Mouse (Mus musculus) liver, embryonic 11.5 days (tissue): Measurements from ENCODE around the gene Jmjd1c. TPM values are rescaled to one million over a fixed set of nuclear protein-coding genes. Genes with fewer than 3 reads are reported as not detected.

Experiments
- ATAC-seq: fragments of 200-750 bp; cut with Nextera tagmentation; replicated peaks from 2 replicates; pipeline ENCODE4 v1.8.0; 2017; ENCODE audit warnings: moderate number of reproducible peaks, mild to moderate bottlenecking, moderate TSS enrichment, moderate library complexity; ENCODE audit not compliant: low FRiP score
- DNase-seq: peaks from one replicate; pipeline ENCODE4 v3.0.0-alpha.2; 2017; ENCODE audit warnings: low spot score
- H3K27ac ChIP-seq: fragments of 300-500 bp; sonication (generic); 2 replicates; pipeline ENCODE4 v1.5.1; 2014; ENCODE audit warnings: mild to moderate bottlenecking, low read depth, low read length, control low read depth
- H3K27me3 ChIP-seq: fragments of 300-500 bp; sonication (generic); replicated peaks from 2 replicates; pipeline ENCODE4 v1.6.1; 2014; ENCODE audit warnings: low read length, mixed read lengths; ENCODE audit not compliant: control insufficient read depth, insufficient read depth
- H3K36me3 ChIP-seq: fragments of 300-500 bp; sonication (generic); 2 replicates; pipeline ENCODE4 v1.6.1; 2014; ENCODE audit warnings: mild to moderate bottlenecking, low read length, moderate library complexity, mixed read lengths; ENCODE audit not compliant: control insufficient read depth, insufficient read depth
- H3K4me1 ChIP-seq: fragments of 300-500 bp; sonication (generic); replicated peaks from 2 replicates; pipeline ENCODE4 v1.6.1; 2014; ENCODE audit warnings: low read length, mixed read lengths; ENCODE audit not compliant: control insufficient read depth, insufficient read depth
- H3K4me2 ChIP-seq: fragments of 300-500 bp; sonication (generic); 2 replicates; pipeline ENCODE4 v1.6.1; 2014; ENCODE audit warnings: mild to moderate bottlenecking, control low read depth, moderate library complexity
- H3K4me3 ChIP-seq: fragments of 300-500 bp; sonication (generic); 2 replicates; pipeline ENCODE4 v1.5.1; 2014; ENCODE audit warnings: low read depth, low read length, control low read depth
- H3K9ac ChIP-seq: fragments of 300-500 bp; sonication (generic); 2 replicates; pipeline ENCODE4 v1.6.1; 2014; ENCODE audit warnings: low read depth, low read length, control low read depth
- H3K9me3 ChIP-seq: fragments of 300-500 bp; sonication (generic); 2 replicates; pipeline ENCODE4 v1.6.1; 2016; ENCODE audit warnings: low read length, inconsistent platforms, mixed read lengths; ENCODE audit not compliant: control insufficient read depth
- WGBS: fragments of 180-500 bp; shearing (Covaris S2); extraction: QIAGEN DNeasy Blood & Tissue Kit; methylation state at CpG from one replicate; pipeline ENCODE4 v1.1.7; 2014; 5-methylcytosine and 5-hydroxymethylcytosine counted together
- polyA plus RNA-seq: library from polyadenylated mRNA; unstranded; fragments of >200 nt; fragmentation: Nextera tagmentation; extraction: Ambion mirVana; gene quantifications from 2 replicates; pipeline ENCODE4 v1.2.1, GENCODE M21; 2014

Jmjd1c gene
- polyA plus RNA-seq, 1 experiment from 2014 or later = 31.6 TPM

GRCm38 (mm10) chr10:67284761-67285175, 188.8 kb downstream of the Jmjd1c start:
- DNase-seq (peak; percentile 62), ATAC-seq (peak; percentile 61)
- Histone ChIP-seq H3K27me3 (no peaks in the 10 kb centered on the region), H3K9me3 (no peaks in the 10 kb centered on the region), H3K4me1 (peaks cover 26% of the 10 kb centered on the region), H3K9ac (peak overlapping the region; percentile 77), H3K27ac (peak overlapping the region; percentile 35; the same call in 1 of the 2 replicates), H3K36me3 (no peaks in the 10 kb centered on the region), H3K4me2 (peak overlapping the region; percentile 95), H3K4me3 (peak overlapping the region; percentile 83)
- under 1% methylated on average over 37 of the region's 41 CpGs for WGBS

GRCm38 (mm10) chr10:67285176-67285814, 189.4 kb downstream of the Jmjd1c start, which contains the start of gene Nrbf2:
Nrbf2 (minus strand) TSS chr10:67285305.
- WGBS = 3% methylated on average over 51 of the region's 52 CpGs
- no peaks in the 10 kb centered on the region for H3K9me3 ChIP-seq
- H3K27ac ChIP-seq = peak within 1 kb of the TSS; percentile 70
- no peaks in the 10 kb centered on the region for H3K27me3 ChIP-seq
- H3K4me3 ChIP-seq = peak within 1 kb of the TSS; percentile 83
- H3K9ac ChIP-seq = peak within 1 kb of the TSS; percentile 77
- peak within 1 kb of the TSS; percentile 95 for H3K4me2 ChIP-seq
- H3K4me1 ChIP-seq = peaks cover 26% of the 10 kb centered on the region
- ATAC-seq (peak; percentile 92), DNase-seq (peak; percentile 89)
- H3K36me3 ChIP-seq = no peaks in the 10 kb centered on the region

DNA sequence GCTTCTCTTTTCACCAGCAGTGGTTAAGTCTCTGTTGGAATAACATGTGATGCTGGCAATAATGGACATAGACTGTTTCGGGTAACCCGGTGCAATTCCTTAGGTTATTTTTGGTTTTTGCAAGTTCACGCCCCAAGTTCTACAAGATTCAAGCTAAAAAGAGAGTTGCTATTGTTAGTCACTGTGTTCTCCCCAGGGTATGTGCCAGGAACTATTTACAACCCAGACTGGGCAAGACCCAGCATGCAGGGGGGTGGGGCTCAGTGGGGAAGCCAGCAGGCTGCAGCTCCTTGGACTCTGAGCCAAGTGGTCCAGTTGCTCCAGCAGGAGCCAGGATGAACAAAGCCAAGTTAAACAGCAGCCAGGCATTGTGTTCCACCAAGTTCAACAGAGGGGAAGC, 192.0 kb downstream of the Jmjd1c start:
- 86% methylated on average over 3 of the region's 3 CpGs for WGBS
- H3K4me1 ChIP-seq = peaks cover 17% of the 10 kb centered on the region
- no peak overlapping the region for H3K4me2 ChIP-seq
- H3K27ac ChIP-seq = no peak overlapping the region
- no peak for ATAC-seq
- DNase-seq = no peak
- no peaks in the 10 kb centered on the region for H3K9me3 ChIP-seq
- no peaks in the 10 kb centered on the region for H3K27me3 ChIP-seq
- H3K36me3 ChIP-seq = no peaks in the 10 kb centered on the region
- H3K9ac ChIP-seq = no peak overlapping the region
- H3K4me3 ChIP-seq = no peak overlapping the region

- ATAC-seq (no peak), DNase-seq (no peak)
- no peak overlapping the region for H3K4me2 ChIP-seq
Observed at GRCm38 (mm10) chr10:67290622-67291021, 194.7 kb downstream of the Jmjd1c start.

DNA sequence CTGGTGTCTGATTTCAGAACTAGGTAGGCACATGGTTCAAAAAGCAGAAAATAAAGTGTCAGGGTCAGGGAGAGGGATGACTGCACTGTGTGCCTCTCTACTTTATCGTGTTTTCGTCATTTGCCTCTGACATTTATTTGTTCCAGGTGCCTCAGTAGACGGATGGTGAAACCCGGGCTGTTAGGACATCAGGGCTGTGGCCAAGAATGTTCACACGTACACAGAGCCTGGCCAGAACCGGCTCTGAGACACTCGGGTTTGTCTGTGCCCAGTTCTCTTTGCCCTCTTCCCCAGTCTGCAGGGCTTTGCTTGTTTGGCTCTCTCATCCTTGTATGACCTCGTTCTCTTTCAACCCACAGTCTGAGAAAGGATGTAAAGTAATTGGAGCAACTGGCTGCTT, 195.2 kb downstream of the Jmjd1c start:
- H3K36me3 ChIP-seq = no peaks in the 10 kb centered on the region
- no peaks in the 10 kb centered on the region for H3K9me3 ChIP-seq
- DNase-seq (no peak), ATAC-seq (no peak)
- H3K9ac ChIP-seq = no peak overlapping the region
- H3K27ac ChIP-seq = no peak overlapping the region
- H3K27me3 ChIP-seq = no peaks in the 10 kb centered on the region
- H3K4me1 ChIP-seq = no peaks in the 10 kb centered on the region
- H3K4me2 ChIP-seq = no peak overlapping the region
- H3K4me3 ChIP-seq = no peak overlapping the region
- WGBS = 68% methylated on average over 8 of the region's 8 CpGs

More at GRCm38 (mm10) chr10:67290622-67291021, 194.7 kb downstream of the Jmjd1c start:
- H3K27ac ChIP-seq = no peak overlapping the region
- no peak overlapping the region for H3K9ac ChIP-seq
- H3K36me3 ChIP-seq = no peaks in the 10 kb centered on the region
- H3K4me3 ChIP-seq = no peak overlapping the region
- H3K4me1 ChIP-seq = peaks cover under 1% of the 10 kb centered on the region; the same call in 1 of the 2 replicates
- H3K27me3 ChIP-seq = no peaks in the 10 kb centered on the region
- 63% methylated on average over 4 of the region's 4 CpGs for WGBS
- H3K9me3 ChIP-seq = no peaks in the 10 kb centered on the region

GRCm38 (mm10) chr10:67295331-67295730, 199.4 kb downstream of the Jmjd1c start:
- H3K27me3 ChIP-seq = no peaks in the 10 kb centered on the region
- no peaks in the 10 kb centered on the region for H3K36me3 ChIP-seq
- peaks cover 2% of the 10 kb centered on the region; the same call in 1 of the 2 replicates for H3K4me1 ChIP-seq
- peak overlapping the region; percentile 72 for H3K27ac ChIP-seq
- no peaks in the 10 kb centered on the region for H3K9me3 ChIP-seq
- DNase-seq (no peak), ATAC-seq (peak; percentile 51; the same call in 1 of the 2 replicates)
- no peak overlapping the region for H3K4me3 ChIP-seq
- peak overlapping the region; percentile 40; the same call in 1 of the 2 replicates for H3K4me2 ChIP-seq
- 43% methylated on average over 5 of the region's 5 CpGs for WGBS
- H3K9ac ChIP-seq = no peak overlapping the region

DNA sequence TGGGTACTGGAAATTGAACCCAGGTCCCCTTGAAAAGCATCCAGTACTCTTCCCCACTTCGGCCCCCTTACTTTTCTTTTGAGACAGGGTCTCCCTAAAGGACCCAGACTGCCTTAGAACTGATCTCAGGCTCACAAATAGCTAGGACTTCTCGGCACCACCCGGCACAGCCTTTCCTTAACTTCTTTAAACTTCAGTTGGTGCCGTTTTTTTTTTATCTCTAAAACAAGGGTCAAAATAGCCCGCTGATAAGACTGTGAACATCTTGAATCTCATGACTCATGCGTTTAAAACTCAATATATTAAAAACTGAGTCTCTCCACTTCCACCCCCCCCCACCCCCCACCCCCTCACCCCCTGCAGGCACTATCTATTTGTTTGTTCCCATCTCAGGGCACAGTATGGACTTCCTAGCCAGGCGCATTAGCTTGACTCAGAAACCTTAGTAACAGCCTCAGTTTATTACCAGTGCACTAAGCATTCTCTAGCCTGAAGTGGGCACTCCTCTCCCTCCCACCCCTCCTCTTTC, 200.1 kb downstream of the Jmjd1c start:
- ATAC-seq = peak; percentile 77
- Histone ChIP-seq H3K27me3 (no peaks in the 10 kb centered on the region), H3K9ac (no peak overlapping the region), H3K27ac (peak overlapping the region; percentile 84), H3K9me3 (no peaks in the 10 kb centered on the region), H3K36me3 (no peaks in the 10 kb centered on the region), H3K4me2 (peak overlapping the region; percentile 48), H3K4me1 (peaks cover 5% of the 10 kb centered on the region; the same call in 1 of the 2 replicates), H3K4me3 (no peak overlapping the region)
- WGBS = 31% methylated on average over 7 of the region's 7 CpGs
- DNase-seq = no peak

- Histone ChIP-seq H3K9ac (peak overlapping the region; percentile 31; the same call in 1 of the 2 replicates), H3K36me3 (no peaks in the 10 kb centered on the region), H3K27ac (peak overlapping the region; percentile 84), H3K4me2 (peak overlapping the region; percentile 48), H3K4me1 (peaks cover 5% of the 10 kb centered on the region; the same call in 1 of the 2 replicates), H3K27me3 (no peaks in the 10 kb centered on the region), H3K4me3 (no peak overlapping the region), H3K9me3 (no peaks in the 10 kb centered on the region)
- WGBS = 76% methylated on average over 8 of the region's 8 CpGs
- ATAC-seq (peak; percentile 47), DNase-seq (no peak)
Observed at GRCm38 (mm10) chr10:67296482-67297152, 200.7 kb downstream of the Jmjd1c start.
